9 mouse cellular contexts compared by ENCODE assay signal in the genomic region with DNA sequence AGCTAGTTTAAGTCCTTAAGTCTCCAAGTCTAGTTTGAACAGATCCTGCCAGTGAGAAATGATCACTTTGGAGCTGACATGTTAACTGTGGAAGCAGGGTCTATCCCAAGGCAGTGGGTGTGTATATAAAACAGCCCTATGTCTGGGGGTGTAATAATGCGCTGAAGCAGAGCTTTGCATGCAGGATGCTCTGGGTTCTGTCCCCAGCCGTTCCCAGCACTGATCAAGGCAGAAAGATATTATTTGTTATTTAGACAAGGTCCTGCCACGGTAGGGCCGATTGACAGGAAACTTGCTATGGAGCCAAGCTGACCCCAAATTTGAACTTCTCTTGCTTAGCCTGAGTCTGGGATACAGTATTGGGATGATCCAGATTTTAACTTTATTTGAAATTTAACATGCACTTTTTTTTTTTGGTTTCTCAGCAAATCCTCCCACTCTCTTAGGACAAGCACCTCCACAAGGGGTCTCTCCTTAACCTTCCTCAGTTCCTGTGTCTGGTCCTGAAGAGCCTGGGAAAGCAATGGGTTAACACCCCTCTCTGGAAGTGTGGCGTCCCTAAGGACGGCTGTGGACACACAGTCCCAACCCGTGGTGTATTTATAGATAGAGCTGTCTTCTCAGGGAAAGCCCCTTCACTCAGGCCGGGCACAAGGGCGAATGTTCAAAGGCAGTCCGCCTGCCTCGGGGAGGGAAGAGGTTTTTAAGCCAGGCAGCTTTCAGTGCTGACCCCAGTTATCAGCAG. TPM values are rescaled to one million over a fixed set of nuclear protein-coding genes. Genes with fewer than 3 reads are reported as not detected.
DNase-seq lines count a peak whose midpoint lies in the region; ATAC-seq and TF ChIP-seq lines count a peak whose summit lies in the region.
"Had no signal": no experiment of that assay in that cellular context is flagged by ENCODE, and none has a peak within 500 bp of the region (broad histone marks: within the 10 kb centered on the region; RNA-seq: fewer than 3 reads in every experiment).

No protein-coding gene starts in this region.

- no peak overlapping the region for H3K4me2 ChIP-seq in limb, embryonic 14.5 days (replicated peaks; ENCODE audit: low read depth, low read length, severe bottlenecking)

- peak; percentile 18 for DNase-seq in limb, embryonic 14.5 days (ENCODE audit: low spot score)
- DNase-seq in limb, embryonic 10.5 days (ENCODE audit: low spot score), result no peak
- no peak for DNase-seq in MEL (ENCODE audit: low read depth, low spot score)
- peak; percentile 42 for DNase-seq in embryonic facial prominence, embryonic 10.5 days (ENCODE audit: low spot score)
- peak; percentile 28 for DNase-seq in induced T-regulatory cell, adult 2 months (ENCODE audit: low read depth)
- DNase-seq in layer of hippocampus, postnatal 10 days (ENCODE audit: low spot score in 2 of 2), result no peak
- DNase-seq in right cerebral cortex, adult 18-20 months, result no peak
- DNase-seq: cerebellum, adult 9-11 months; thymus, adult 2 months had no signal

- no peaks in the 10 kb centered on the region for H3K36me3 ChIP-seq in limb, embryonic 14.5 days (ENCODE audit: control insufficient read depth, insufficient read depth, low read length)
- 0 out of 2 replicates have a peak, but pooled peaks cover 5% of the 10 kb centered on the region for H3K36me3 ChIP-seq in limb, embryonic 10.5 days
- H3K36me3 ChIP-seq in MEL (ENCODE audit: control insufficient read depth in 1 of 2, insufficient read depth in 2 of 2, low read length in 2 of 2), result no peaks in the 10 kb centered on the region
- peaks cover 6% of the 10 kb centered on the region; the same call in 1 of the 2 replicates for H3K36me3 ChIP-seq in embryonic facial prominence, embryonic 10.5 days (replicated peaks)

- TF ChIP-seq CTCF in MEL (IDR thresholded peaks at IDR 0.05 in 2 of 3, conservative IDR thresholded peaks at IDR 0.05 in 1 of 3; ENCODE audit: control insufficient read depth in 1 of 3, insufficient read depth in 1 of 3, low read depth in 2 of 3, low read length in 3 of 3, poor library complexity in 1 of 3, severe bottlenecking in 1 of 3), result peak in 1 of 3 experiments; percentile 14; a peak in 1 of 6 replicates

- 34% methylated on average over 11 of the region's 11 CpGs for WGBS in limb, embryonic 14.5 days
- WGBS in limb, embryonic 10.5 days, result 31% methylated on average over 11 of the region's 11 CpGs
- 28% methylated on average over 11 of the region's 11 CpGs for WGBS in embryonic facial prominence, embryonic 10.5 days

- no peak for TF ChIP-seq EP300 in MEL (IDR thresholded peaks at IDR 0.05; ENCODE audit: low read depth in 1 of 2, low read length in 2 of 2)

- H3K27me3 ChIP-seq in limb, embryonic 14.5 days (ENCODE audit: control insufficient read depth, insufficient read depth, low read length), result no peaks in the 10 kb centered on the region
- peaks cover 40% of the 10 kb centered on the region for H3K27me3 ChIP-seq in limb, embryonic 10.5 days (ENCODE audit: low read depth, poor library complexity, severe bottlenecking)
- H3K27me3 ChIP-seq in MEL (ENCODE audit: control insufficient read depth in 1 of 2, insufficient read depth in 2 of 2, low read length in 2 of 2), result no peaks in the 10 kb centered on the region
- peaks cover 21% of the 10 kb centered on the region for H3K27me3 ChIP-seq in embryonic facial prominence, embryonic 10.5 days (replicated peaks; ENCODE audit: low read depth, poor library complexity, severe bottlenecking)

- H3K9ac ChIP-seq in limb, embryonic 14.5 days (ENCODE audit: low read depth, low read length, severe bottlenecking), result no peak overlapping the region
- H3K9ac ChIP-seq in MEL (ENCODE audit: control insufficient read depth, low read depth, low read length, poor library complexity, severe bottlenecking), result no peak overlapping the region

- no peak; the same call in 1 of the 2 replicates for TF ChIP-seq RAD21 in MEL (IDR thresholded peaks at IDR 0.05; ENCODE audit: low read depth, low read length)

- H3K27ac ChIP-seq in limb, embryonic 14.5 days (replicated peaks; ENCODE audit: low read depth, low read length), result no peak overlapping the region
- H3K27ac ChIP-seq in limb, embryonic 10.5 days, result no peak overlapping the region
- H3K27ac ChIP-seq in MEL (ENCODE audit: control insufficient read depth, low read depth, low read length), result no peak overlapping the region
- no peak overlapping the region for H3K27ac ChIP-seq in embryonic facial prominence, embryonic 10.5 days (replicated peaks)

- no peaks in the 10 kb centered on the region for H3K9me3 ChIP-seq in limb, embryonic 14.5 days (ENCODE audit: control insufficient read depth, low read length)
- no peaks in the 10 kb centered on the region for H3K9me3 ChIP-seq in limb, embryonic 10.5 days (replicated peaks)
- H3K9me3 ChIP-seq in MEL (replicated peaks; ENCODE audit: insufficient read depth, low read length), result no peaks in the 10 kb centered on the region
- H3K9me3 ChIP-seq in embryonic facial prominence, embryonic 10.5 days, result no peaks in the 10 kb centered on the region

- ATAC-seq in limb, embryonic 14.5 days (ENCODE audit: low FRiP score, low read depth), result no peak

- peaks cover 27% of the 10 kb centered on the region for H3K4me1 ChIP-seq in limb, embryonic 14.5 days (ENCODE audit: control insufficient read depth, insufficient read depth, low read length)
- peaks cover 48% of the 10 kb centered on the region for H3K4me1 ChIP-seq in limb, embryonic 10.5 days
- peaks cover 0 to 7% of the 10 kb centered on the region in 2 experiments; a peak in 1 of 4 replicates for H3K4me1 ChIP-seq in MEL (ENCODE audit: control insufficient read depth in 1 of 2, insufficient read depth in 2 of 2, low read length in 2 of 2)
- H3K4me1 ChIP-seq in embryonic facial prominence, embryonic 10.5 days, result peaks cover 70% of the 10 kb centered on the region

- TF ChIP-seq POLR2A in limb, embryonic 14.5 days (IDR thresholded peaks at IDR 0.05; ENCODE audit: borderline replicate concordance, extremely low read depth, insufficient read depth, insufficient read length), result no peak
- TF ChIP-seq POLR2A in MEL (IDR thresholded peaks at IDR 0.05; ENCODE audit: control insufficient read depth in 1 of 2, insufficient read depth in 1 of 2, low read depth in 1 of 2, low read length in 2 of 2, poor library complexity in 1 of 2), result no peak

- H3K79me2 ChIP-seq in MEL (ENCODE audit: control insufficient read depth, insufficient read depth, low read length, poor library complexity), result no peaks in the 10 kb centered on the region

- no peak overlapping the region for H3K4me3 ChIP-seq in limb, embryonic 14.5 days (replicated peaks; ENCODE audit: low read length)
- no peak overlapping the region for H3K4me3 ChIP-seq in limb, embryonic 10.5 days
- H3K4me3 ChIP-seq in MEL (ENCODE audit: control insufficient read depth in 1 of 2, insufficient read depth in 1 of 2, low read depth in 2 of 2, low read length in 2 of 2), result no peak overlapping the region
- H3K4me3 ChIP-seq in embryonic facial prominence, embryonic 10.5 days, result 0 out of 2 replicates have a peak overlapping the region, but pooled peaks have one; percentile 23

TF ChIP-seq in MEL, 35 proteins besides CTCF, POLR2A, EP300 and RAD21:
- TF ChIP-seq SMC3 (IDR thresholded peaks at IDR 0.05; ENCODE audit: low read depth, low read length), result 0 out of 2 replicates have a peak, but pooled peaks have one; percentile 4
- peak; percentile 33; the same call in 1 of the 2 replicates for TF ChIP-seq ZNF384 (IDR thresholded peaks at IDR 0.05; ENCODE audit: low read depth, low read length)
- TF ChIP-seq KAT2A (conservative IDR thresholded peaks at IDR 0.05; ENCODE audit: low read depth, low read length), result no peak

RNA-seq across cellular contexts. Expression of a gene that starts 1.6 kb away (rescaled TPM):
- 3.3 and 3.6 TPM in 2 replicates for polyA plus RNA-seq in limb, embryonic 14.5 days (2012; rRNA removed)
- 2.8 and 3.4 TPM in 2 replicates for polyA plus RNA-seq in limb, embryonic 14.5 days (2014; fragmentation: Nextera tagmentation; extraction: Ambion mirVana)
- 0.63 and 0.77 TPM in 2 replicates for polyA plus RNA-seq in limb, embryonic 10.5 days (2016; fragmentation: Nextera tagmentation; extraction: Ambion mirVana)
- total RNA-seq in MEL (2012; rRNA removed), result 0.03 and 0.27 TPM in 2 replicates
- polyA plus RNA-seq in MEL (2012; ENCODE audit: insufficient read depth in 1 of 2, insufficient read length in 2 of 2, low read depth in 1 of 2, low replicate concordance in 2 of 2, missing spikeins in 1 of 2), result under 1 TPM in 1 of 2 experiments, not detected in 1; 0.88 TPM
- polyA plus RNA-seq in embryonic facial prominence, embryonic 10.5 days (2016; fragmentation: Nextera tagmentation; extraction: Ambion mirVana), result 1.00 and 1.6 TPM in 2 replicates
- under 1 TPM; 0.69 to 0.94 TPM for total RNA-seq in layer of hippocampus, postnatal 10 days (2021)

RNA-seq across cellular contexts. Expression of a gene that starts 30.8 kb away (rescaled TPM):
- polyA plus RNA-seq in limb, embryonic 14.5 days (2012; rRNA removed), result 64.5 and 72.1 TPM in 2 replicates
- 67.8 and 73.5 TPM in 2 replicates for polyA plus RNA-seq in limb, embryonic 14.5 days (2014; fragmentation: Nextera tagmentation; extraction: Ambion mirVana)
- polyA plus RNA-seq in limb, embryonic 10.5 days (2016; fragmentation: Nextera tagmentation; extraction: Ambion mirVana), result 49.7 and 52.1 TPM in 2 replicates
- 140 and 142 TPM in 2 replicates for total RNA-seq in MEL (2012; rRNA removed)
- 100 to 1,000 TPM; 156 to 211 TPM for polyA plus RNA-seq in MEL (2012; ENCODE audit: insufficient read depth in 1 of 2, insufficient read length in 2 of 2, low read depth in 1 of 2, low replicate concordance in 2 of 2, missing spikeins in 1 of 2)
- 49.5 and 50.0 TPM in 2 replicates for polyA plus RNA-seq in embryonic facial prominence, embryonic 10.5 days (2016; fragmentation: Nextera tagmentation; extraction: Ambion mirVana)
- 10 to 100 TPM; 68.0 TPM for total RNA-seq in layer of hippocampus, postnatal 10 days (2021)

RNA-seq across cellular contexts. Expression of a gene that starts 50.0 kb away (rescaled TPM):
- polyA plus RNA-seq in limb, embryonic 14.5 days (2012; rRNA removed), result 16.2 and 21.9 TPM in 2 replicates
- polyA plus RNA-seq in limb, embryonic 14.5 days (2014; fragmentation: Nextera tagmentation; extraction: Ambion mirVana), result 11.8 and 12.5 TPM in 2 replicates
- 7.5 and 11.1 TPM in 2 replicates for polyA plus RNA-seq in limb, embryonic 10.5 days (2016; fragmentation: Nextera tagmentation; extraction: Ambion mirVana)
- total RNA-seq in MEL (2012; rRNA removed), result 0.39 and 1.0 TPM in 2 replicates
- 1 to 10 TPM in 1 of 2 experiments, not detected in 1; 9.5 TPM for polyA plus RNA-seq in MEL (2012; ENCODE audit: insufficient read depth in 1 of 2, insufficient read length in 2 of 2, low read depth in 1 of 2, low replicate concordance in 2 of 2, missing spikeins in 1 of 2)
- polyA plus RNA-seq in embryonic facial prominence, embryonic 10.5 days (2016; fragmentation: Nextera tagmentation; extraction: Ambion mirVana), result 9.7 and 10.9 TPM in 2 replicates
- total RNA-seq in layer of hippocampus, postnatal 10 days (2021), result 10 to 100 TPM in 1 of 2 experiments, 1 to 10 TPM in 1; 9.6 to 11.9 TPM

Comparison
In these comparisons a context has a peak if more than half of its experiments do, and no peak if none do; other contexts are left out.
1. DNase-seq: peak in limb, embryonic 14.5 days (single experiment), embryonic facial prominence, embryonic 10.5 days (single experiment) and induced T-regulatory cell, adult 2 months (single experiment); none in limb, embryonic 10.5 days (single experiment), MEL (single experiment), layer of hippocampus, postnatal 10 days (0 of 2) and right cerebral cortex, adult 18-20 months (single experiment).